Mouse (Mus musculus) embryonic facial prominence, embryonic 13.5 days (tissue): ENCODE data around the gene Ciz1. TPM values are rescaled to one million over a fixed set of nuclear protein-coding genes. Genes with fewer than 3 reads are reported as not detected.
A peak's percentile ranks its signal among the peaks of the same experiment; 100 is the strongest.

Experiments
- ATAC-seq: fragments of 200-750 bp; cut with Nextera tagmentation; 2 replicates; pipeline ENCODE4 v1.8.0; 2017; ENCODE audit warnings: low read depth; ENCODE audit not compliant: insufficient number of reproducible peaks, insufficient read depth, low FRiP score, low TSS enrichment
- H3K27ac ChIP-seq: fragments of 300-500 bp; sonication (generic); 2 replicates; pipeline ENCODE4 v1.5.1; 2015; ENCODE audit warnings: moderate library complexity, mild to moderate bottlenecking, inconsistent platforms
- H3K27me3 ChIP-seq: fragments of 300-500 bp; sonication (generic); 2 replicates; pipeline ENCODE4 v1.6.1; 2015; ENCODE audit warnings: mild to moderate bottlenecking, inconsistent platforms
- H3K36me3 ChIP-seq: fragments of 300-500 bp; sonication (generic); 2 replicates; pipeline ENCODE4 v1.6.1; 2015; ENCODE audit warnings: mild to moderate bottlenecking, inconsistent platforms
- H3K4me1 ChIP-seq: fragments of 300-500 bp; sonication (generic); 2 replicates; pipeline ENCODE4 v1.6.1; 2015; ENCODE audit warnings: inconsistent platforms
- H3K4me2 ChIP-seq: fragments of 300-500 bp; sonication (generic); 2 replicates; pipeline ENCODE4 v1.6.1; 2015; ENCODE audit warnings: moderate library complexity, mild to moderate bottlenecking, inconsistent platforms
- H3K4me3 ChIP-seq: fragments of 300-500 bp; sonication (generic); 2 replicates; pipeline ENCODE4 v1.5.1; 2015; ENCODE audit warnings: mild to moderate bottlenecking, inconsistent platforms
- H3K9ac ChIP-seq: fragments of 300-500 bp; sonication (generic); 2 replicates; pipeline ENCODE4 v1.6.1; 2015; ENCODE audit warnings: mild to moderate bottlenecking, inconsistent platforms
- H3K9me3 ChIP-seq: fragments of 300-500 bp; sonication (generic); 2 replicates; pipeline ENCODE4 v1.6.1; 2016; ENCODE audit warnings: inconsistent platforms
- WGBS: fragments of 180-500 bp; shearing (Covaris S2); methylation state at CpG from one replicate; pipeline ENCODE4 v1.1.7; 2015; ENCODE audit warnings: mixed read lengths; 5-methylcytosine and 5-hydroxymethylcytosine counted together
- polyA plus RNA-seq: library from polyadenylated mRNA; unstranded; fragments of >200 nt; fragmentation: Nextera tagmentation; extraction: Ambion mirVana; gene quantifications from 2 replicates; pipeline ENCODE4 v1.2.1, GENCODE M21; 2015

Gene Ciz1
- polyA plus RNA-seq, 1 experiment from 2014 or later = 54.2 TPM

GRCm38 (mm10) chr2:32389157-32389556 lies 37.0 kb downstream of the Ciz1 start:
- peaks cover 7% of the 10 kb centered on the region; the same call in 1 of the 2 replicates for H3K4me1 ChIP-seq
- H3K4me2 ChIP-seq = no peak overlapping the region
- H3K4me3 ChIP-seq = no peak overlapping the region
- H3K9ac ChIP-seq = no peak overlapping the region
- H3K36me3 ChIP-seq = no peaks in the 10 kb centered on the region
- no peak overlapping the region for H3K27ac ChIP-seq
- no peaks in the 10 kb centered on the region for H3K27me3 ChIP-seq
- 64% methylated on average over 2 of the region's 2 CpGs for WGBS
- no peaks in the 10 kb centered on the region for H3K9me3 ChIP-seq
- no peak for ATAC-seq

DNA sequence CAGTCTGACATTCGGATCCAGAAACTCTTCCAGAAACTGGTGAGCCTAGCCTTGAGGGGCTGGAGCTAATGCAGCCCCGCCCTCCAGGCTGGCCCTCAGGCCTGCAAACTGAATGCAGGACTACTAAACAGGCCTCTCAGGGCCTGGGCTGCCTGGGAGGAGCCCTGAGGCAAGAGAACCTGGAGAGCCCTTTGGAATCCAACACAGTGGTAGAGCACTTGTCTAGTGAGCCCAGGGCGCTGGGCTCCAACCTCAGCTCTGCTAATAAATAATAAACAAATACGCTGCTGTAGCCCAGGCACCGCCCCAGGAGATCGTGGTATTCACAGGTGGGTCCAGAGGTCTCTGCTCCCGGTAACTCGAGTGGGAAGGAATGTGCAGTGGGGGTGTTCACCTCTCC lies 38.7 kb downstream of the Ciz1 start:
- ATAC-seq = no peak
- no peak overlapping the region for H3K4me2 ChIP-seq
- 60% methylated on average over 8 of the region's 8 CpGs for WGBS
- no peak overlapping the region for H3K4me3 ChIP-seq
- H3K27me3 ChIP-seq = no peaks in the 10 kb centered on the region
- peaks cover 12% of the 10 kb centered on the region; the same call in 1 of the 2 replicates for H3K4me1 ChIP-seq
- no peaks in the 10 kb centered on the region for H3K36me3 ChIP-seq
- H3K9me3 ChIP-seq = no peaks in the 10 kb centered on the region
- H3K9ac ChIP-seq = 0 out of 2 replicates have a peak overlapping the region, but pooled peaks have one; percentile 32
- no peak overlapping the region for H3K27ac ChIP-seq

DNA sequence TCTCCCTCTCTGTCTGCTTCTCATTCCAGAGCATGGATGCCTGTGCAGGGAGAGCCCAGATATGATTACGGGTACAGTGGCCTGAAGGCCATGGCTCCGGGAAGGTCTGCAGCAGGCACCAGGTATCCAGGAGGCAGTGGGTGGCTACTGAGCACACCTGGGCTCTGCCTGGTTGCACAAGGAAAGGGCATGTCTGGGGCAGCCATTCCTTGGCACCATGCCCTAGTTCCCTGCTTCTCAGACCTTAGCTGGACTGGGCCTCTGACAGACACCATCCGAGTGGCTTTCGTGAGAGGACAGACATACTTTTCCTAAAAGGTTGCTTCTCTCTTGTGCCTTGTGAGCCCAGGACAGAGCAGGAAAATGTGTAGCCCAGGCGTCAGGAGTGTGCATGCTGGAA lies 39.9 kb downstream of the Ciz1 start:
- no peak overlapping the region for H3K27ac ChIP-seq
- no peak overlapping the region for H3K4me2 ChIP-seq
- H3K4me3 ChIP-seq = no peak overlapping the region
- H3K9me3 ChIP-seq = no peaks in the 10 kb centered on the region
- 0 out of 2 replicates have a peak overlapping the region, but pooled peaks have one; percentile 32 for H3K9ac ChIP-seq
- H3K36me3 ChIP-seq = no peaks in the 10 kb centered on the region
- WGBS = 83% methylated on average over 5 of the region's 5 CpGs
- H3K4me1 ChIP-seq = peaks cover 13% of the 10 kb centered on the region
- no peaks in the 10 kb centered on the region for H3K27me3 ChIP-seq
- no peak for ATAC-seq

GRCm38 (mm10) chr2:32394973-32395372 lies 42.8 kb downstream of the Ciz1 start:
- H3K4me1 ChIP-seq = peaks cover 21% of the 10 kb centered on the region
- peak overlapping the region; percentile 95 for H3K4me2 ChIP-seq
- H3K9ac ChIP-seq = peak overlapping the region; percentile 86
- no peak for ATAC-seq
- H3K36me3 ChIP-seq = peaks cover 8% of the 10 kb centered on the region
- WGBS = 4% methylated on average over 8 of the region's 8 CpGs
- H3K27ac ChIP-seq = peak overlapping the region; percentile 87
- H3K4me3 ChIP-seq = peak overlapping the region; percentile 97
- no peaks in the 10 kb centered on the region for H3K27me3 ChIP-seq
- no peaks in the 10 kb centered on the region for H3K9me3 ChIP-seq

- peak within 1 kb of the TSS; percentile 97 for H3K4me3 ChIP-seq
- peak; percentile 88 for ATAC-seq
- H3K9ac ChIP-seq = peak within 1 kb of the TSS; percentile 86
- no peaks in the 10 kb centered on the region for H3K27me3 ChIP-seq
- H3K36me3 ChIP-seq = peaks cover 11% of the 10 kb centered on the region
- peak within 1 kb of the TSS; percentile 87 for H3K27ac ChIP-seq
- peaks cover 21% of the 10 kb centered on the region for H3K4me1 ChIP-seq
- no peaks in the 10 kb centered on the region for H3K9me3 ChIP-seq
- peak within 1 kb of the TSS; percentile 95 for H3K4me2 ChIP-seq
- WGBS = under 1% methylated on average over 31 of the region's 31 CpGs
Observed at GRCm38 (mm10) chr2:32395484-32395945, 43.4 kb downstream of the Ciz1 start, which contains the start of gene Ptges2. Gene Ptges2, plus strand, starts transcription at chr2:32395896.

GRCm38 (mm10) chr2:32395946-32396621 lies 44.0 kb downstream of the Ciz1 start:
- no peaks in the 10 kb centered on the region for H3K9me3 ChIP-seq
- H3K4me1 ChIP-seq = peaks cover 18% of the 10 kb centered on the region
- H3K27me3 ChIP-seq = no peaks in the 10 kb centered on the region
- H3K4me2 ChIP-seq = peak overlapping the region; percentile 95
- H3K36me3 ChIP-seq = peaks cover 17% of the 10 kb centered on the region
- peak overlapping the region; percentile 86 for H3K9ac ChIP-seq
- peak overlapping the region; percentile 87 for H3K27ac ChIP-seq
- under 1% methylated on average over 59 of the region's 59 CpGs for WGBS
- peak overlapping the region; percentile 97 for H3K4me3 ChIP-seq
- peak; percentile 90 for ATAC-seq

GRCm38 (mm10) chr2:32396695-32397094 lies 44.6 kb downstream of the Ciz1 start:
- WGBS = under 1% methylated on average over 15 of the region's 15 CpGs
- Histone ChIP-seq H3K9me3 (no peaks in the 10 kb centered on the region), H3K27ac (peak overlapping the region; percentile 87; the same call in 1 of the 2 replicates)

GRCm38 (mm10) chr2:32404663-32405062 lies 52.5 kb downstream of the Ciz1 start:
- no peak overlapping the region for H3K4me2 ChIP-seq
- H3K27ac ChIP-seq = no peak overlapping the region
- WGBS = 26% methylated on average over 2 of the region's 2 CpGs
- H3K9me3 ChIP-seq = no peaks in the 10 kb centered on the region
- peaks cover 29% of the 10 kb centered on the region for H3K36me3 ChIP-seq
- no peaks in the 10 kb centered on the region for H3K27me3 ChIP-seq
- H3K9ac ChIP-seq = 0 out of 2 replicates have a peak overlapping the region, but pooled peaks have one; percentile 16
- peaks cover 13% of the 10 kb centered on the region for H3K4me1 ChIP-seq
- ATAC-seq = no peak; the same call in 1 of the 2 replicates
- H3K4me3 ChIP-seq = no peak overlapping the region

More at GRCm38 (mm10) chr2:32396695-32397094, 44.6 kb downstream of the Ciz1 start:
- Histone ChIP-seq H3K4me2 (peak overlapping the region; percentile 95), H3K4me1 (peaks cover 18% of the 10 kb centered on the region), H3K27me3 (no peaks in the 10 kb centered on the region), H3K36me3 (peaks cover 22% of the 10 kb centered on the region), H3K9ac (peak overlapping the region; percentile 86), H3K4me3 (peak overlapping the region; percentile 97)
- ATAC-seq = no peak

DNA sequence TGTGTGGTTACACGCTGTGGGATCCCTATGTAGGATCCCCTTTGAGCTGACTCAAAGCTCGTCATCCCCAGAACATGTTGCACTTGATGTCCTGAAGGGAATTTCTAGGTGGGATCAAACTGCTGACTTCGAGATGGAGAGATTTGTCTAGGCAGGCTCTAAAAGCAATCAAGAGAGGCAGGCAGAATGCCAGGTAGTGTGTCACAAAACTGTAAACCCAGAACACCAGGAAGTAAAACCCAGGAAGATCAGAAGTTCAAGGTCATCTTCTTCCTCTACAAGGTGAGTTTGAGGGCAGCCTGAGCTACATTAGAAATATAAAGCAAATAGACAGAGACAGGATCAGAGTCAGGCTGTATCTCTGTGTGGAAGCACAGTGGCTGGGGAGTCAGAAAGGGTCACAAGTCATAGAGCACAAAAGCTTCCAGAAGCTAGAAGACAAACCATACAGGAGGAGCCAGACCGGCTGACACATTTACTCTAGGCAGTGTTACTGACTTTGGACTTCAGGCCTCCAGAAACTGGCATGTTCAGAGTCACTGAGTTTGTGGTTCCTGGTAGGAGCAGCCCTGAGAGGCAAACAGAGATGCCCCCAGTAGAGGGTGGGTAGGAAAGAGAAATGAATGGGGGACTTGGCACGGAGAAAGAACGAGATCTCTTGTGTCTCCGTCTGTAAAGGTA lies 55.2 kb downstream of the Ciz1 start:
- Histone ChIP-seq H3K4me1 (peaks cover 13% of the 10 kb centered on the region), H3K9ac (no peak overlapping the region), H3K9me3 (no peaks in the 10 kb centered on the region), H3K27ac (no peak overlapping the region), H3K36me3 (peaks cover 9% of the 10 kb centered on the region), H3K4me2 (no peak overlapping the region), H3K4me3 (no peak overlapping the region), H3K27me3 (no peaks in the 10 kb centered on the region)
- 77% methylated on average over 7 of the region's 7 CpGs for whole genome bisulfite sequencing
- no peak for ATAC-seq

GRCm38 (mm10) chr2:32408429-32409424 lies 56.6 kb downstream of the Ciz1 start:
- Histone ChIP-seq H3K4me1 (peaks cover 13% of the 10 kb centered on the region), H3K36me3 (peaks cover under 1% of the 10 kb centered on the region; the same call in 1 of the 2 replicates), H3K4me2 (peak overlapping the region; percentile 12), H3K27me3 (no peaks in the 10 kb centered on the region), H3K27ac (peak overlapping the region; percentile 77), H3K9me3 (no peaks in the 10 kb centered on the region), H3K4me3 (no peak overlapping the region), H3K9ac (peak overlapping the region; percentile 51; the same call in 1 of the 2 replicates)
- 0 out of 2 replicates have a peak, but pooled peaks have one; percentile 29 for ATAC-seq
- 30% methylated on average over 25 of the region's 25 CpGs for WGBS

GRCm38 (mm10) chr2:32411407-32411806 lies 59.3 kb downstream of the Ciz1 start:
- Histone ChIP-seq H3K4me3 (no peak overlapping the region), H3K4me1 (peaks cover 13% of the 10 kb centered on the region), H3K36me3 (peaks cover 27% of the 10 kb centered on the region), H3K9me3 (no peaks in the 10 kb centered on the region), H3K9ac (no peak overlapping the region), H3K27ac (no peak overlapping the region), H3K4me2 (no peak overlapping the region), H3K27me3 (no peaks in the 10 kb centered on the region)
- WGBS = 81% methylated on average over 7 of the region's 7 CpGs
- no peak for ATAC-seq
